Mouse (Mus musculus): ENCODE results near the gene Chchd5.

GRCm38 (mm10) chr2:129175636-129176035, 46.1 kb downstream of the Chchd5 start:
- TF ChIP-seq CTCF (IDR thresholded peaks at IDR 0.05; ENCODE audit: low read depth) (no peak), EP300 (IDR thresholded peaks at IDR 0.05; ENCODE audit: low read depth) (no peak)

All from liver, embryonic 14.5 days (tissue).